Mouse (Mus musculus) right cerebral cortex, postnatal 36 days (tissue): ENCODE results near the gene Plekhg3.

Source experiments
- DNase-seq, 2 experiments: peaks; one replicate each; pipeline ENCODE4 v3.0.0; 2022; ENCODE audit warnings: low spot score in 2 of 2, mixed read lengths in 1 of 2

Gene Plekhg3

GRCm38 (mm10) chr12:76530580-76531139 lies at the start of gene Plekhg3:
Gene Plekhg3, plus strand, starts transcription at chr12:76530891.
- DNase-seq: no peak

- no peak for DNase-seq
These were observed 48.2 kb upstream of the Plekhg3 start for GRCm38 (mm10) chr12:76482446-76482845.

GRCm38 (mm10) chr12:76482948-76483347 lies 47.7 kb upstream of the Plekhg3 start:
- DNase-seq: no peak

- no peak for DNase-seq
These were observed 45.8 kb upstream of the Plekhg3 start for GRCm38 (mm10) chr12:76484881-76485280.

- no peak for DNase-seq
These were observed 45.3 kb upstream of the Plekhg3 start for GRCm38 (mm10) chr12:76485381-76485780.

GRCm38 (mm10) chr12:76486943-76487342 lies 43.7 kb upstream of the Plekhg3 start:
- DNase-seq: no peak

- DNase-seq: no peak
These were observed 39.9 kb upstream of the Plekhg3 start for GRCm38 (mm10) chr12:76490798-76491197.

- peak; percentile 22 to 34 for DNase-seq
These were observed 37.2 kb upstream of the Plekhg3 start for GRCm38 (mm10) chr12:76493462-76493861.

- DNase-seq: no peak
These were observed 35.3 kb upstream of the Plekhg3 start for GRCm38 (mm10) chr12:76495381-76495780.

GRCm38 (mm10) chr12:76496324-76496723 lies 34.4 kb upstream of the Plekhg3 start:
- no peak for DNase-seq

- DNase-seq: no peak
These were observed 31.4 kb upstream of the Plekhg3 start for GRCm38 (mm10) chr12:76499276-76499675.

- no peak for DNase-seq
These were observed 30.6 kb upstream of the Plekhg3 start for GRCm38 (mm10) chr12:76500055-76500454.

GRCm38 (mm10) chr12:76500896-76501295 lies 29.8 kb upstream of the Plekhg3 start:
- DNase-seq: no peak

- no peak for DNase-seq
These were observed 27.7 kb upstream of the Plekhg3 start for GRCm38 (mm10) chr12:76502981-76503380.

- no peak for DNase-seq
These were observed 24.2 kb upstream of the Plekhg3 start for GRCm38 (mm10) chr12:76506522-76506921.

- no peak for DNase-seq
These were observed 22.9 kb upstream of the Plekhg3 start for GRCm38 (mm10) chr12:76507791-76508190.

GRCm38 (mm10) chr12:76508909-76509440 lies 21.7 kb upstream of the Plekhg3 start:
- DNase-seq: no peak

- DNase-seq: no peak
These were observed 18.0 kb upstream of the Plekhg3 start for GRCm38 (mm10) chr12:76512731-76513130.

- no peak for DNase-seq
These were observed 15.8 kb upstream of the Plekhg3 start for GRCm38 (mm10) chr12:76514842-76515241.

GRCm38 (mm10) chr12:76518000-76518399 lies 12.7 kb upstream of the Plekhg3 start:
- DNase-seq: no peak

GRCm38 (mm10) chr12:76518909-76519842 lies 11.5 kb upstream of the Plekhg3 start:
- DNase-seq: no peak

GRCm38 (mm10) chr12:76523654-76524053 lies 7.0 kb upstream of the Plekhg3 start:
- DNase-seq: no peak

GRCm38 (mm10) chr12:76524915-76525314 lies 5.8 kb upstream of the Plekhg3 start:
- no peak for DNase-seq
